Mouse (Mus musculus) left cerebral cortex, adult 18-20 months (tissue): ENCODE results near the gene Stat5a. TPM values are rescaled to one million over a fixed set of nuclear protein-coding genes. Genes with fewer than 3 reads are reported as not detected.

Experiments
- DNase-seq, 2 experiments: peaks; one replicate each; pipeline ENCODE4 v3.0.0; 2021 to 2022; ENCODE audit warnings: low spot score in 2 of 2, mixed read lengths in 1 of 2
- total RNA-seq, 2 experiments: library from RNA; stranded (reverse); gene quantifications; 2 replicates each; pipeline ENCODE4 v1.2.3; 2021

Stat5a gene
- total RNA-seq, 2 experiments from 2014 or later: 1.8 to 2.5 TPM

- peak; percentile 16 to 17 for DNase-seq
These were observed 1.3 kb downstream of the Stat5a start for GRCm38 (mm10) chr11:100860198-100861048.

- no peak for DNase-seq
These were observed 2.2 kb downstream of the Stat5a start for GRCm38 (mm10) chr11:100861335-100861734.

DNA sequence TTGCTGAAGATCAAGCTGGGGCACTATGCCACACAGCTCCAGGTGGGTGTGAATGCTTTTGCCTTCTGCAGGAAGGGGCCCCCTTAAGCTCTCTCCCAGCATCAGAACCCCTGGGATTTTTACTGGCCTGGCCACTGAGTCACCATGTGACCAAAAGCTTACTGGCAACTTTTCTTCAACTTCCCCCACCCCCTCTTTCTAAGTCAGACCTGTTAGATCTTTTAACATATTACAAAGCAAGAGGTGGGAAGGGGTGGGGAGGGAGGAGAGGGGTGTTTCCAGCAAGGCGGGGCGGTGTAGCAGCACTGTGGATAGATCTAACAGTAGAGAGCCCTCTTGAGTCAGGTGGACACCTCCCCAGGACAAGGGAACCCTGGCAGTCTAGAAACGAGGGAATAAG lies 2.7 kb downstream of the Stat5a start:
- no peak for DNase-seq

- no peak for DNase-seq
These were observed 4.0 kb downstream of the Stat5a start for GRCm38 (mm10) chr11:100863141-100863540.

GRCm38 (mm10) chr11:100865618-100866017 lies 6.5 kb downstream of the Stat5a start:
- no peak for DNase-seq

GRCm38 (mm10) chr11:100870256-100870967 lies 11.3 kb downstream of the Stat5a start:
- DNase-seq: peak in 1 of 2 experiments; percentile 27

DNA sequence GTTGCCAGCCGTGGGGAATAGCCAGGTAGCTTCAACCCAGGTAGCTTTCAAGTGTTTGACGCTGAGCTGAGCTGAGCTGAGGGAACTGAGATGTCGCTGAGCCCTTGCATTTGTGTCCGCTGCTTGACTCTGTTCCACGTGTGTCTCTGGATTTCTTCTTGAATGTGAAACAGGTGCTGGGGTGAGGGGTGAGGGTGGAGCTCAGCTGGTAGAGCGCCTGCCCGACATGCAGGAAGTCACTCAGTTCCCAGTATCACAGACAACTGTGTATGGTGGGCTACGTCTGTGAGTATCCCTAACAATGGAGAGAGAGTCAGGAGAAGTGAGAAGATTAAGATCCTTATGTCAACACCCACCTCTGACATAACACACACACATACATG lies 11.8 kb downstream of the Stat5a start:
- no peak for DNase-seq

DNA sequence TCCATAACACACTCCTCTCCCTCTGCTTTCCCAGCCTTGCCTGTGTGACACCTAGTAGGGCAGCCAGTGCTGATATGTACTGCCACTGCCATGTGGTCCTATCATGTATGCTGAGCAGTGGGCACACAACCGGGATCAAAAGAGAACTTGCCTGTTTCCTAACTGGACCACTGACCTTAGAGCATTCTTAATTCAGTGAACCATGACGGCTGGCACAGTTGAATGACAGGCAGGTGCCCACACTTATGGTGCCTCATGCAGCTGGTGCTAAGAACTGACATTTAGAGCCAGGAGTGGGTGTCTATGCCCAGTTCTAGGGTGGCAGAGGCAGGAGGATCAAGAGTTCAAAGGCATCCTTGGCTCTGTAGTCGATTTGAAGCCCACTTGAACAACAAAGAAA lies 16.6 kb downstream of the Stat5a start:
- DNase-seq: no peak

- no peak for DNase-seq
These were observed 20.3 kb downstream of the Stat5a start for GRCm38 (mm10) chr11:100879321-100880078.

GRCm38 (mm10) chr11:100883640-100884039 lies 24.5 kb downstream of the Stat5a start:
- DNase-seq: no peak

DNA sequence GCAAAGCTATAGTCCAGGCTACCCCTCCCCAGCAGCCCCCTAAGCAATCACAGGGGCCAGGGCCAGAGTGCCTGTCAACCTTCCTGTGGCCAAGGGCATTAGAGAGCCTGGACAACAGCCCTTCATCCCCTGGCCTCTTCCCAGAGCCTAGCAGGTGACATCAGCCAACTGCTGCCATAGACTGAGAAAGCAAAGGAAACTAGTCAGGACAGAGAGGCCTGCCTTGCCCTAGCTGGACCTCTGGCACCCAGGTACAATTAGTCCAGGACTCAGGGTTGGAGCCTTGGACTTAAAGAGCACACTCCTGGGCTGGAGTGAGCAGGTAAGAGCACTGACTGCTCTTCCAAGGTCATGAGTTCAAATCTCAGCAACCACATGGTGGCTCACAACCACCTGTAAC lies 26.3 kb downstream of the Stat5a start:
- no peak for DNase-seq

GRCm38 (mm10) chr11:100886188-100886740 lies 27.1 kb downstream of the Stat5a start:
- DNase-seq: no peak

- DNase-seq: no peak
These were observed 28.1 kb downstream of the Stat5a start for GRCm38 (mm10) chr11:100887236-100887635.

GRCm38 (mm10) chr11:100887764-100888163 lies 28.6 kb downstream of the Stat5a start:
- no peak for DNase-seq

DNA sequence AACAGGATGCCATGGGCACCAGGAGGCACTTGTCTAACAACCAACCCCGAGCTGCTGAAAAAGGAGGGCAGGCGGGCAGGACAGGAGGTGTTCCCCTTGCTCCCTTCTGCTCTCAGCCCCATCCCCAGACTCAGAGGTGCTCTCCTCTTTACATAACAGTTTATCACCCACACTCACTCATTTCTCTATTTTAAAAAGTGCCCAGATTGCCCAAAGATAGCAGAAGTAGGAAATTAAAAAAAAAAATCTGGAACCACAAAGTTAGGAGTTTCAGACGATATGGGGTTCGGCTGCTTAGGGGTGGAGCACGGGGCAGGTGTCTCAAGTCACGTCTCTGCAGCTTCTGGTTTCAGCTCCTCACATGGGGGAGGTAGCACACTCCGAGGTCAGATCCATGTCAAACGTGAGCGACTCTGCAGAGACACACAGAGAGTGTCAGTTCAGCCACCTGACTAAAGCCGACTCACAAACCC lies 29.2 kb downstream of the Stat5a start:
- DNase-seq: no peak

GRCm38 (mm10) chr11:100890481-100890880 lies 31.3 kb downstream of the Stat5a start:
- DNase-seq: no peak

GRCm38 (mm10) chr11:100891256-100892123 lies 32.3 kb downstream of the Stat5a start:
- no peak for DNase-seq

DNA sequence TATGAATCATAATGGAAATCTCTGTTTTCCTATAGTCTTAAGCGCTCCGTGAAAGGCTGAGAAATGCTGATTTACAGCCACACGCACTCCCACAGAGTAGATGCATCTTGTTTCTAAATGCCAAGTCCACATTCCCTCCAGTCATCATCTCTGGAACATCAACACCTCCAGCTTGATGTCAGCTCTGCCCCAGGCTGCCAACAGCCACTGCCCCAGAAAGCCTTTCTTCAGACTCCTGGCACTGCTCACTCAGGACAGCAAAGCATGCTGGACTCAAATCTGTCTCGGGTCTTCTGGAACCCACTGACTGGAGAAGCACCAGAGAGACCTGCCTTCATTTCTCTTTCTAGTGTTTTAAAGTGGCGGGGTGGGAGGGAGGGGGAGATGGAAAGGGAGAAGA lies 33.3 kb downstream of the Stat5a start:
- no peak for DNase-seq

- peak; percentile 85 to 90 for DNase-seq
These were observed 34.3 kb downstream of the Stat5a start for GRCm38 (mm10) chr11:100893482-100893881.
